Mouse (Mus musculus) thymus, adult 2 months (tissue): ENCODE data around the gene Nwd2.

Source experiments
- CTCF ChIP-seq: fragments of 200-500 bp; IDR thresholded peaks from 2 replicates; pipeline ENCODE4 v1.5.1; 2012; ENCODE audit warnings: mild to moderate bottlenecking, control low read depth, low read length, moderate library complexity, borderline replicate concordance; ENCODE audit not compliant: control insufficient read depth, poor library complexity, insufficient read depth; ENCODE audit errors: extremely low read depth
- POLR2A ChIP-seq: fragments of 200-500 bp; IDR thresholded peaks from 2 replicates; pipeline ENCODE4 v1.6.1; 2012; ENCODE audit warnings: mild to moderate bottlenecking, low read length, control low read depth, moderate library complexity; ENCODE audit not compliant: control insufficient read depth, poor library complexity, insufficient read depth; ENCODE audit errors: extremely low read depth

DNA sequence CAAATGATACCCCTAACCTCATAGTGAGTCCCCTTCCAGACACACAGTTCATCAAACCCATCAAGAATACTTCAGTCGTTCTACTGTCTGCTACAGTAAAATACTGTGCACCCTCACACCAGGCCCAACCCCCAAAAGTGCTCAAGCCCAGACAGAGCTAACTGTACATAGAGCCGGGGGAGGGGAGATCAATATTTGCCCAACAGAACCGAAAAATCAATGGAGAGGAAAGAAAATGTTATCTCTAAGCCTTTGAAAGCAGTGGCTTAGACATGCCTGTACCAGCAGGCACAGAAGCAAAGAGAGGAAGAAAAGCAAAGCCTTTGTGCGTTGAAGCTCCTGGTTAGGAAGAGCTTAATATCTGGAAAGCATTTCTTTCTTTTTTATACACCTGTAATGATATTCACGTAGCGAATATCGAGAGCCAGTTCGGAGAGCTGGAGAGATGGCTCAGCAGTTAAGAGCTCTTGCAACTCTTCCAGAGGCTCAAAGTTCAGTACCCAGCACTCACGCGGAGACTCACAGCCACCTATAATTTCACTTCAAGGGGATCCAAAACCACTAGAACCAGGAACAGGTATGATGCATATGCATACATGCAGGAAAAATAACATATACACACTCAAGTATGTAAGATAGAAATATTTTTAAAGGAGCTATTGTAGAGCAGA is 139.4 kb downstream of the Nwd2 start:
- TF ChIP-seq CTCF, result no peak
- no peak for TF ChIP-seq POLR2A
